Mouse (Mus musculus): ENCODE results near the gene Rtp4. TPM values are rescaled to one million over a fixed set of nuclear protein-coding genes. Genes with fewer than 3 reads are reported as not detected.
A peak's percentile ranks its signal among the peaks of the same experiment; 100 is the strongest.

Rtp4 gene
- polyA plus RNA-seq, 1 experiment from 2014 or later = 8.4 TPM

DNA sequence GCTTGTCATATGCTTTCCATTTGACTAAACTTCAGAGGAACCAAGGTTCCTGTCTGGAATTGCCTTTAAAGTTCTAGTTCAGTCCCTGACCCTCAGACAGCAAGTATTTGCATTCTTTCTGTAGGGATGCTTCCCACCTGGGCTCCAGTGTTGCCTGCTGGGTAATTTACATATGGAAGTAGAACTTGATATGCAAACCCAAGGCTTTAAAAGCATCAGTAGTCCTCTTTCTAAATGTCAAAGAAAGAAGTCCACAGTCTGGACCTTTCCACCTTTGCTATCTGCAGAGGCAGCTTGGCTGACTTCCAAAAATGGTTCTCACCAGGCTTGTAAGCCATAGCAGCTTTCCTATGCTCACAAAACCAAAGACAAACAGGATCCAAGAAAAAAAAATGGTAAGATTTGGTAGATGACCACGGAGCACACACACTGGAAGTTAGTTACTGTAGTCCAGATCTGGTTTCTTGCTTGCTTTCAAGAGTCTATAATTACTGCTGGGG is 87.9 kb downstream of the Rtp4 start:
- WGBS = 34% methylated on average over 1 of the region's 1 CpGs
- ATAC-seq (ENCODE audit: low FRiP score, low TSS enrichment) = no peak
- no peak overlapping the region for H3K4me3 ChIP-seq (ENCODE audit: low read length)
- H3K4me1 ChIP-seq (ENCODE audit: insufficient read depth, low read length) = no peaks in the 10 kb centered on the region
- no peak overlapping the region for H3K4me2 ChIP-seq (replicated peaks; ENCODE audit: low read depth, low read length)
- no peak overlapping the region for H3K9ac ChIP-seq (replicated peaks; ENCODE audit: low read length)
- no peaks in the 10 kb centered on the region for H3K27me3 ChIP-seq (ENCODE audit: insufficient read depth, low read length)
- H3K36me3 ChIP-seq (ENCODE audit: insufficient read depth, low read length) = no peaks in the 10 kb centered on the region
- peaks cover 5% of the 10 kb centered on the region; the same call in 1 of the 2 replicates for H3K9me3 ChIP-seq (ENCODE audit: low read length)
- H3K27ac ChIP-seq (ENCODE audit: low read length) = no peak overlapping the region

DNA sequence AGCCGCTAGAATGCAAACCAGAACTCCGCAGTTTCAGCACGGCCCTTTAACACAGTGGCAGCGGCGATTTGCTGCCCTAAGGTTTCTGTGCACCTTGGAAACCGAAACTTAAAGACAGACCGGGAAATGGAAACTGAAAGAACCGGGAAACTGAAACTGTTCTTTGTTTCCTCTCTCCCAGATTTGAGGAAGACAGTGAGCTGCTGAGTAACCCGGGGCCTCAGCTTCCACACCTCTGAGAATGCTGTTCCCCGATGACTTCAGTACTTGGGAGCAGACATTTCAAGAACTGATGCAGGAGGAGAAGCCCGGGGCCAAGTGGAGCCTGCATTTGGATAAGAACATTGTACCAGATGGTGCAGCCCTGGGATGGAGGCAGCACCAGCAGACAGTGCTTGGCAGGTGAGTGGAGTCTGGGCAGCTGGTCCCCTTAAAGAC is 89.7 kb downstream of the Rtp4 start:
- H3K9ac ChIP-seq (replicated peaks; ENCODE audit: low read length) = peak overlapping the region; percentile 47
- 31% methylated on average over 11 of the region's 11 CpGs for WGBS
- ATAC-seq (ENCODE audit: low FRiP score, low TSS enrichment) = peak; percentile 39; the same call in 1 of the 2 replicates
- peak overlapping the region; percentile 36 for H3K4me3 ChIP-seq (ENCODE audit: low read length)
- H3K4me2 ChIP-seq (replicated peaks; ENCODE audit: low read depth, low read length) = peak overlapping the region; percentile 44
- H3K36me3 ChIP-seq (ENCODE audit: insufficient read depth, low read length) = no peaks in the 10 kb centered on the region
- H3K4me1 ChIP-seq (ENCODE audit: insufficient read depth, low read length) = no peaks in the 10 kb centered on the region
- H3K27me3 ChIP-seq (ENCODE audit: insufficient read depth, low read length) = no peaks in the 10 kb centered on the region
- no peak overlapping the region for H3K27ac ChIP-seq (ENCODE audit: low read length)
- H3K9me3 ChIP-seq (ENCODE audit: low read length) = peaks cover 5% of the 10 kb centered on the region; the same call in 1 of the 2 replicates

GRCm38 (mm10) chr16:23624205-23624604 is 104.1 kb downstream of the Rtp4 start:
- H3K4me1 ChIP-seq (ENCODE audit: insufficient read depth, low read length) = no peaks in the 10 kb centered on the region
- no peaks in the 10 kb centered on the region for H3K36me3 ChIP-seq (ENCODE audit: insufficient read depth, low read length)
- no peak for ATAC-seq (ENCODE audit: low FRiP score, low TSS enrichment)
- no peak overlapping the region for H3K9ac ChIP-seq (replicated peaks; ENCODE audit: low read length)
- no peak overlapping the region for H3K4me2 ChIP-seq (replicated peaks; ENCODE audit: low read depth, low read length)
- H3K27ac ChIP-seq (ENCODE audit: low read length) = no peak overlapping the region
- H3K27me3 ChIP-seq (ENCODE audit: insufficient read depth, low read length) = no peaks in the 10 kb centered on the region
- H3K4me3 ChIP-seq (ENCODE audit: low read length) = no peak overlapping the region
- WGBS = 48% methylated on average over 4 of the region's 4 CpGs
- H3K9me3 ChIP-seq (ENCODE audit: low read length) = no peaks in the 10 kb centered on the region

DNA sequence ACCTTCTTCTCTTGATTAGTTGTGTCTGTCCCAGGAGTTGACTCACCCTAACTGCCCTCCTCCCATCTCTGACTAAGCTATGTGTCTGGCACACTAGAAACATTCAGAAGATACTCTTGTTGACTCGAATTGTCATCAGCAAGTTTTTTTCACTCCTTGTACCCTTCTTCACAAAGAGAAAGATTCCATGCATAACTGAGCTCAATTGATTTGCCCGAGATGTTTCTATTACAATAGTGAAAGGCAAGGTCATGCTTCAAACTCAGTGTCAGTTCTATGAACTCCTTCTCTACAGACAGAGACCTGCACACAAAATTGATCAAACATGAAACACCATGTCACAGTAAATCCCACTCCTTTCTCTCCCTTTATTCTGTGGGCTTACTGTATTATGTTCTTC is 111.4 kb downstream of the Rtp4 start:
- H3K27ac ChIP-seq (ENCODE audit: low read length) = no peak overlapping the region
- ATAC-seq (ENCODE audit: low FRiP score, low TSS enrichment) = no peak
- H3K9ac ChIP-seq (replicated peaks; ENCODE audit: low read length) = no peak overlapping the region
- no peaks in the 10 kb centered on the region for H3K27me3 ChIP-seq (ENCODE audit: insufficient read depth, low read length)
- 78% methylated on average over 2 of the region's 2 CpGs for WGBS
- no peaks in the 10 kb centered on the region for H3K4me1 ChIP-seq (ENCODE audit: insufficient read depth, low read length)
- no peaks in the 10 kb centered on the region for H3K9me3 ChIP-seq (ENCODE audit: low read length)
- H3K36me3 ChIP-seq (ENCODE audit: insufficient read depth, low read length) = no peaks in the 10 kb centered on the region
- H3K4me3 ChIP-seq (ENCODE audit: low read length) = no peak overlapping the region
- H3K4me2 ChIP-seq (replicated peaks; ENCODE audit: low read depth, low read length) = no peak overlapping the region

- H3K36me3 ChIP-seq (ENCODE audit: insufficient read depth, low read length) = no peaks in the 10 kb centered on the region
- H3K9ac ChIP-seq (replicated peaks; ENCODE audit: low read length) = no peak overlapping the region
- H3K4me3 ChIP-seq (ENCODE audit: low read length) = no peak overlapping the region
- no peaks in the 10 kb centered on the region for H3K9me3 ChIP-seq (ENCODE audit: low read length)
- WGBS = 74% methylated on average over 2 of the region's 2 CpGs
- no peak for ATAC-seq (ENCODE audit: low FRiP score, low TSS enrichment)
- no peaks in the 10 kb centered on the region for H3K4me1 ChIP-seq (ENCODE audit: insufficient read depth, low read length)
- H3K27me3 ChIP-seq (ENCODE audit: insufficient read depth, low read length) = no peaks in the 10 kb centered on the region
- H3K4me2 ChIP-seq (replicated peaks; ENCODE audit: low read depth, low read length) = no peak overlapping the region
- H3K27ac ChIP-seq (ENCODE audit: low read length) = no peak overlapping the region
These were observed 112.6 kb downstream of the Rtp4 start for GRCm38 (mm10) chr16:23632681-23633080.

DNA sequence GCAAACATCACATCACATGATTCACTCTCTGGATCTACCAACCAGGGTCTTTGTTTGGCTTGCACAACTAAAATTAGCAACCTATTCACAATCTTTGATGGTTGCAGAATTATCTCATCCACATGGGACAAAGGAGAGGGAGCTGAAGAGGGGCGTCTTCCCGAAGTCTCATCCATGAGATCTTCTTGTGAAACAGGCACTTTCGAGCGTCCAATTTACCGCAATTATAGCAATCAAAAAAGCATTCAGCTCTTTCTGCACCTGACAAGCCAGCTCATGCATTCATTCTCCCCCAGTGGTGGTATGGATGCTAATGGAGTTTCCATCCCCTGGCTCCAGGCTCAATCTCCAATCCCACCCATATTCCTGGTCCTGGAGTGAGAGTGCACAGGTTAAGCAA is 132.9 kb downstream of the Rtp4 start:
- H3K9ac ChIP-seq (replicated peaks; ENCODE audit: low read length) = no peak overlapping the region
- H3K36me3 ChIP-seq (ENCODE audit: insufficient read depth, low read length) = no peaks in the 10 kb centered on the region
- no peaks in the 10 kb centered on the region for H3K27me3 ChIP-seq (ENCODE audit: insufficient read depth, low read length)
- no peak overlapping the region for H3K27ac ChIP-seq (ENCODE audit: low read length)
- no peak for ATAC-seq (ENCODE audit: low FRiP score, low TSS enrichment)
- H3K4me1 ChIP-seq (ENCODE audit: insufficient read depth, low read length) = no peaks in the 10 kb centered on the region
- H3K9me3 ChIP-seq (ENCODE audit: low read length) = no peaks in the 10 kb centered on the region
- WGBS = 95% methylated on average over 5 of the region's 5 CpGs
- H3K4me2 ChIP-seq (replicated peaks; ENCODE audit: low read depth, low read length) = no peak overlapping the region
- H3K4me3 ChIP-seq (ENCODE audit: low read length) = no peak overlapping the region

DNA sequence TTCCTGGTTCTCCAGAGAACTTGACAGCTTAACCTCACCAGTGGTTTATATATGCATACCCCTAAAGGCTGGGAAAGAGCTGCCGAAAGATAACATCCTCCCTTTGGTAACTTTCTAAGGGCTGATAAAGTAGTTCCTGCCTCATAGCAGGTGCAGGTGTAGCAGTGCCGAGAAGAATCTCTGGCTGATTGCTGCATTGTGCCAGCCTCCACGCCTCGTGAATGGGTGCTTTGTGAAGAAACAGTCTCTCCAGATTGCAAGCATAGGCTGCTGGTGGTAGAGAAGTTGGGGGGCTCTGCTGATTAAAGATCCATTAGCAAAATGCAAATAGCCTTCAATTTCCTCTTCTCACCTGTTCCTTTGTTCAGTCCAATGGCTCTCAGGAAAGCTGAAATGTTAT is 133.4 kb downstream of the Rtp4 start:
- WGBS = 74% methylated on average over 4 of the region's 4 CpGs

DNA sequence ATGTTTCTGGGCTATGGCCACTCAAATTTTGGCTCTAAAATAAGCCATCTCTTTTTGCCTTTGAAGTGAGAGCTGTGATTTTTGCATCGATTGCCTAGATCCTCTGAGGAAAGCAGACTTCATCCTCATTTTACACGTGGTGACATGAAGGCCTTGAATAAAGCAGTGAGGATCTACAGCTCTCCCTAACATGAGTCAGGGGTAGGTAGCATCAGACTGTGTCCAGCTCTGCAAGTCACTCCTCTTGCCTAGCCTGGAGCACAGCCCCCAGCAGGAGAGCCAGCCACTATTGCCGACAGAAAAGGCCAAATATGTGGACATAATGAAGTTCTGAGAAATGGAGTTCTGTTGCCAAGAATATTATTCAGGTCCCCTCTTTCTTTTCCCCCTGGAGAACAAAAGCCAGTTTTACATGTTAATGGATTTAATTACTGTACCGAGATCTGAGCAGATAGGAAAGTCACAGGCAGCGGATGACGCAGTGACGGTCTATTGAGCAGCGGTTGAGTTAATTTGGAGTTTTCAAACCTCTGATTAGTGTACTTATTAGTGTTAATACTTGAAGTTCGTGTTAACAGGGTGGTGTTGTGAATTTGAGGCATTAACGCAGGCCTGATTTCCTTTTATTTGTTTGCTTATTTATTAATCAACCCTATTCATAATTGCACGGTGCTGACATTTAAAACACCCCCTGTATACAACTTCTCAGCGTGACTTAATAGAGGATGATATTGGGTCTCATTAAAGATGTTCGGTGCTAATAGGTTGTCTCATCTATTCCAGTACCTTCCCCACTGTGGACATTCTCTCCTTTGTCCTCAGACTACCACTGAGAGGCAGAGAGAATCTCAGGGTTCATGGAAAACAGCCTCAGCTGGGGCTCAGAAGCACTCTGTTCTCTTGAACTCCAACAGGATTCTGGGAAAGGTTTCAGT is 139.8 kb downstream of the Rtp4 start:
- H3K27me3 ChIP-seq (ENCODE audit: insufficient read depth, low read length) = no peaks in the 10 kb centered on the region
- 71% methylated on average over 13 of the region's 13 CpGs for WGBS

More for the DNA sequence above, 133.4 kb downstream of the Rtp4 start:
- H3K27me3 ChIP-seq (ENCODE audit: insufficient read depth, low read length) = no peaks in the 10 kb centered on the region
- H3K9ac ChIP-seq (replicated peaks; ENCODE audit: low read length) = no peak overlapping the region
- H3K4me3 ChIP-seq (ENCODE audit: low read length) = no peak overlapping the region
- no peaks in the 10 kb centered on the region for H3K4me1 ChIP-seq (ENCODE audit: insufficient read depth, low read length)
- H3K9me3 ChIP-seq (ENCODE audit: low read length) = no peaks in the 10 kb centered on the region
- no peak overlapping the region for H3K4me2 ChIP-seq (replicated peaks; ENCODE audit: low read depth, low read length)
- H3K36me3 ChIP-seq (ENCODE audit: insufficient read depth, low read length) = no peaks in the 10 kb centered on the region
- no peak for ATAC-seq (ENCODE audit: low FRiP score, low TSS enrichment)
- no peak overlapping the region for H3K27ac ChIP-seq (ENCODE audit: low read length)

More for the DNA sequence above, 139.8 kb downstream of the Rtp4 start:
- Histone ChIP-seq H3K9me3 (ENCODE audit: low read length) (no peaks in the 10 kb centered on the region), H3K27ac (ENCODE audit: low read length) (no peak overlapping the region), H3K9ac (replicated peaks; ENCODE audit: low read length) (no peak overlapping the region), H3K4me2 (replicated peaks; ENCODE audit: low read depth, low read length) (no peak overlapping the region), H3K4me3 (ENCODE audit: low read length) (no peak overlapping the region), H3K4me1 (ENCODE audit: insufficient read depth, low read length) (no peaks in the 10 kb centered on the region), H3K36me3 (ENCODE audit: insufficient read depth, low read length) (no peaks in the 10 kb centered on the region)
- ATAC-seq (ENCODE audit: low FRiP score, low TSS enrichment) = no peak
